Mouse (Mus musculus) bone marrow, adult 2 months (tissue): ENCODE data around the gene Slc46a3.

Experiments used
- CTCF ChIP-seq: fragments of 200-500 bp; IDR thresholded peaks from 2 replicates; pipeline ENCODE4 v1.5.1; 2011; ENCODE audit warnings: low read length, control low read depth; ENCODE audit not compliant: control insufficient read depth, insufficient read depth
- POLR2A ChIP-seq: fragments of 200-500 bp; IDR thresholded peaks from 2 replicates; pipeline ENCODE4 v1.6.1; 2011; ENCODE audit warnings: low read depth, mild to moderate bottlenecking, control low read depth, low read length, borderline replicate concordance; ENCODE audit not compliant: control insufficient read depth

DNA sequence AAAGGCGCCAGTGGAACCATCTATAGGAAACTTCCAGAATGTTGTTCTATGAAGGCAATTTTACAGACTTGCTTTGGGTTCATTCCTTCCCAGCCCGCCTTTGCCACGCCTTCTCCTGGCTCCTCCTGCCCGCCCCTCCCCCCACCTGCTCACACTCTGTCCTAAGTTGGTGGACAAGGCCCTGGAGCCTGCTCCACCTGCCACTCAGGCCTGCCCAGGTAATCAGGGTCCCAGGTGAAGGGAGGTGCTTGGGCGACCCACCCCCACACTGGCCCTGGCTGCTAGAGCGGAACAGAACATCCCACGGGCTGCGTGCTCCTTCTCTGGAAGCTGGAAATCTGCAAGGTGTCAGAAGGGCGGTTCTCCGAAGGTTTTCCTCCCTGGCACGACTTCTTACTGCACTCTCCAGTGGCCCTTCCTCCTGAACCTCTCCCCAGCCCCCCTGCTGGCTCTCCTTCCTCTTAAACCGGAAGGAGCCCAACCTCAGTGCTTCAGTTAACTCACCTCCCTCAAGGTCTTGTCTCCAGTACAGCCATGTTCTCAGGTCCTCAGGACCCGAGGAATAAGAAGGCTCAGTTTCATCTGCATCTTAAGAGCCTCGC, 18.7 kb upstream of the Slc46a3 start:
- TF ChIP-seq CTCF (no peak), POLR2A (no peak)
